9 mouse cellular contexts compared by ENCODE assay signal in genomic region chr17:24461580-24461979, GRCm38 (mm10). TPM values are rescaled to one million over a fixed set of nuclear protein-coding genes. Genes with fewer than 3 reads are reported as not detected.
DNase-seq lines count a peak whose midpoint lies in the region; ATAC-seq and TF ChIP-seq lines count a peak whose summit lies in the region.
"Had no signal": no experiment of that assay in that cellular context is flagged by ENCODE, and none has a peak within 500 bp of the region (broad histone marks: within the 10 kb centered on the region; RNA-seq: fewer than 3 reads in every experiment).

No protein-coding gene starts in this region.

- intact Hi-C loops in heart, postnatal 25 days (cut with DNase I), result no loop called here

- DNase-seq in CD4-positive helper T cell, adult 2 months (ENCODE audit: low read depth, low spot score), result peak; percentile 67
- DNase-seq in T-cell, adult 2 months (ENCODE audit: low spot score), result peak; percentile 42
- DNase-seq in liver, embryonic 11.5 days (ENCODE audit: low spot score), result no peak
- DNase-seq in ovary, postnatal 14 days (ENCODE audit: low spot score), result no peak
- no peak for DNase-seq in heart, postnatal 25 days (ENCODE audit: low spot score)

- no peaks in the 10 kb centered on the region for H3K36me3 ChIP-seq in intestine, postnatal 0 days (ENCODE audit: control insufficient read depth, insufficient read depth)
- H3K36me3 ChIP-seq in intestine, embryonic 15.5 days, result no peaks in the 10 kb centered on the region
- H3K36me3 ChIP-seq in liver, embryonic 11.5 days (ENCODE audit: control insufficient read depth, insufficient read depth, low read length), result no peaks in the 10 kb centered on the region
- no peaks in the 10 kb centered on the region for H3K36me3 ChIP-seq in forebrain, embryonic 12.5 days (replicated peaks)
- H3K36me3 ChIP-seq: limb, embryonic 13.5 days had no signal

- no peaks in the 10 kb centered on the region for H3K4me1 ChIP-seq in intestine, postnatal 0 days (replicated peaks; ENCODE audit: control insufficient read depth, insufficient read depth, low read length)
- no peaks in the 10 kb centered on the region for H3K4me1 ChIP-seq in intestine, embryonic 15.5 days (replicated peaks)
- no peaks in the 10 kb centered on the region for H3K4me1 ChIP-seq in liver, embryonic 11.5 days (replicated peaks; ENCODE audit: control insufficient read depth, insufficient read depth, low read length)
- no peaks in the 10 kb centered on the region for H3K4me1 ChIP-seq in forebrain, embryonic 12.5 days
- H3K4me1 ChIP-seq: limb, embryonic 13.5 days had no signal

- ATAC-seq in intestine, postnatal 0 days, result peak; percentile 46; the same call in 1 of the 2 replicates
- no peak for ATAC-seq in intestine, embryonic 15.5 days
- 0 out of 2 replicates have a peak, but pooled peaks have one; percentile 47 for ATAC-seq in liver, embryonic 11.5 days (replicated peaks; ENCODE audit: low FRiP score)
- ATAC-seq in forebrain, embryonic 12.5 days (ENCODE audit: low FRiP score), result no peak

- H3K4me3 ChIP-seq in intestine, postnatal 0 days (ENCODE audit: low read depth, low read length), result no peak overlapping the region
- no peak overlapping the region for H3K4me3 ChIP-seq in intestine, embryonic 15.5 days (replicated peaks)
- H3K4me3 ChIP-seq in liver, embryonic 11.5 days (ENCODE audit: low read depth, low read length), result no peak overlapping the region
- no peak overlapping the region for H3K4me3 ChIP-seq in forebrain, embryonic 12.5 days (replicated peaks)
- H3K4me3 ChIP-seq: limb, embryonic 13.5 days had no signal

- WGBS in intestine, postnatal 0 days, result 71% methylated on average over 2 of the region's 2 CpGs
- 72% methylated on average over 2 of the region's 2 CpGs for WGBS in intestine, embryonic 15.5 days
- WGBS in liver, embryonic 11.5 days, result 59% methylated on average over 2 of the region's 2 CpGs
- WGBS in forebrain, embryonic 12.5 days, result 60% methylated on average over 2 of the region's 2 CpGs

- H3K9me3 ChIP-seq in intestine, postnatal 0 days (ENCODE audit: control insufficient read depth), result no peaks in the 10 kb centered on the region
- no peaks in the 10 kb centered on the region for H3K9me3 ChIP-seq in intestine, embryonic 15.5 days
- H3K9me3 ChIP-seq in liver, embryonic 11.5 days (ENCODE audit: control insufficient read depth, low read length), result no peaks in the 10 kb centered on the region
- no peaks in the 10 kb centered on the region for H3K9me3 ChIP-seq in forebrain, embryonic 12.5 days
- H3K9me3 ChIP-seq: limb, embryonic 13.5 days had no signal

- H3K27me3 ChIP-seq in intestine, postnatal 0 days (replicated peaks; ENCODE audit: control insufficient read depth, insufficient read depth, low read length), result no peaks in the 10 kb centered on the region
- H3K27me3 ChIP-seq in intestine, embryonic 15.5 days (replicated peaks), result no peaks in the 10 kb centered on the region
- H3K27me3 ChIP-seq in liver, embryonic 11.5 days (replicated peaks; ENCODE audit: control insufficient read depth, insufficient read depth, low read length), result no peaks in the 10 kb centered on the region
- no peaks in the 10 kb centered on the region for H3K27me3 ChIP-seq in forebrain, embryonic 12.5 days
- H3K27me3 ChIP-seq: limb, embryonic 13.5 days had no signal

- H3K9ac ChIP-seq in intestine, postnatal 0 days (ENCODE audit: low read depth, low read length), result no peak overlapping the region
- H3K9ac ChIP-seq in intestine, embryonic 15.5 days, result no peak overlapping the region
- no peak overlapping the region for H3K9ac ChIP-seq in liver, embryonic 11.5 days (ENCODE audit: low read depth, low read length)
- no peak overlapping the region for H3K9ac ChIP-seq in forebrain, embryonic 12.5 days
- H3K9ac ChIP-seq: limb, embryonic 13.5 days had no signal

- no peak overlapping the region for H3K4me2 ChIP-seq in intestine, postnatal 0 days (replicated peaks; ENCODE audit: low read depth)
- no peak overlapping the region for H3K4me2 ChIP-seq in intestine, embryonic 15.5 days (replicated peaks)
- H3K4me2 ChIP-seq in liver, embryonic 11.5 days, result no peak overlapping the region
- no peak overlapping the region for H3K4me2 ChIP-seq in forebrain, embryonic 12.5 days
- H3K4me2 ChIP-seq: limb, embryonic 13.5 days had no signal

- H3K27ac ChIP-seq in intestine, postnatal 0 days (ENCODE audit: low read depth, low read length), result no peak overlapping the region
- no peak overlapping the region for H3K27ac ChIP-seq in intestine, embryonic 15.5 days
- H3K27ac ChIP-seq in liver, embryonic 11.5 days (ENCODE audit: low read depth, low read length), result no peak overlapping the region
- H3K27ac ChIP-seq in forebrain, embryonic 12.5 days, result no peak overlapping the region
- H3K27ac ChIP-seq: limb, embryonic 13.5 days had no signal

- peak; percentile 73 for TF ChIP-seq CTCF in intestine, postnatal 0 days (IDR thresholded peaks at IDR 0.05; ENCODE audit: low read depth)

RNA-seq across cellular contexts. Expression of gene E4f1, which starts 8.5 kb away (rescaled TPM):
- 5.0 and 5.2 TPM in 2 replicates for polyA plus RNA-seq in intestine, postnatal 0 days (2015; fragmentation: Nextera tagmentation; extraction: Ambion mirVana)
- polyA plus RNA-seq in intestine, embryonic 15.5 days (2015; fragmentation: Nextera tagmentation; extraction: Ambion mirVana), result 23.0 and 29.3 TPM in 2 replicates
- polyA plus RNA-seq in liver, embryonic 11.5 days (2014; fragmentation: Nextera tagmentation; extraction: Ambion mirVana), result 20.0 and 23.5 TPM in 2 replicates
- 34.1 and 37.1 TPM in 2 replicates for polyA plus RNA-seq in forebrain, embryonic 12.5 days (2016; fragmentation: Nextera tagmentation; extraction: Ambion mirVana)
- 10 to 100 TPM; 11.1 to 11.4 TPM for total RNA-seq in heart, postnatal 25 days (2021)

RNA-seq across cellular contexts. Expression of gene Pgp, which starts 8.6 kb away (rescaled TPM):
- polyA plus RNA-seq in intestine, postnatal 0 days (2015; fragmentation: Nextera tagmentation; extraction: Ambion mirVana), result 64.5 and 69.4 TPM in 2 replicates
- 79.9 and 80.6 TPM in 2 replicates for polyA plus RNA-seq in intestine, embryonic 15.5 days (2015; fragmentation: Nextera tagmentation; extraction: Ambion mirVana)
- 119 and 123 TPM in 2 replicates for polyA plus RNA-seq in liver, embryonic 11.5 days (2014; fragmentation: Nextera tagmentation; extraction: Ambion mirVana)
- 59.3 and 60.3 TPM in 2 replicates for polyA plus RNA-seq in forebrain, embryonic 12.5 days (2016; fragmentation: Nextera tagmentation; extraction: Ambion mirVana)
- 10 to 100 TPM; 42.3 to 43.3 TPM for total RNA-seq in heart, postnatal 25 days (2021)

RNA-seq across cellular contexts. Expression of gene Bricd5, which starts 12.1 kb away (rescaled TPM):
- polyA plus RNA-seq in intestine, postnatal 0 days (2015; fragmentation: Nextera tagmentation; extraction: Ambion mirVana), result not detected in 2 replicates
- polyA plus RNA-seq in intestine, embryonic 15.5 days (2015; fragmentation: Nextera tagmentation; extraction: Ambion mirVana), result 0.40 and 0.68 TPM in 2 replicates
- polyA plus RNA-seq in liver, embryonic 11.5 days (2014; fragmentation: Nextera tagmentation; extraction: Ambion mirVana), result 0.25 and 0.26 TPM in 2 replicates
- polyA plus RNA-seq in forebrain, embryonic 12.5 days (2016; fragmentation: Nextera tagmentation; extraction: Ambion mirVana), result not detected in 2 replicates
- total RNA-seq in heart, postnatal 25 days (2021), result not detected
- polyA plus RNA-seq: limb, embryonic 13.5 days had no signal

RNA-seq across cellular contexts. Expression of gene Mlst8, which starts 17.3 kb away (rescaled TPM):
- 11.9 and 12.9 TPM in 2 replicates for polyA plus RNA-seq in intestine, postnatal 0 days (2015; fragmentation: Nextera tagmentation; extraction: Ambion mirVana)
- polyA plus RNA-seq in intestine, embryonic 15.5 days (2015; fragmentation: Nextera tagmentation; extraction: Ambion mirVana), result 25.2 and 27.3 TPM in 2 replicates
- polyA plus RNA-seq in liver, embryonic 11.5 days (2014; fragmentation: Nextera tagmentation; extraction: Ambion mirVana), result 22.3 TPM in 2 replicates
- 34.4 and 37.9 TPM in 2 replicates for polyA plus RNA-seq in forebrain, embryonic 12.5 days (2016; fragmentation: Nextera tagmentation; extraction: Ambion mirVana)
- 10 to 100 TPM in 1 of 2 experiments, 1 to 10 TPM in 1; 9.4 to 11.3 TPM for total RNA-seq in heart, postnatal 25 days (2021)

RNA-seq across cellular contexts. Expression of gene Dnase1l2, which starts 18.7 kb away (rescaled TPM):
- 0.73 and 0.80 TPM in 2 replicates for polyA plus RNA-seq in intestine, postnatal 0 days (2015; fragmentation: Nextera tagmentation; extraction: Ambion mirVana)
- polyA plus RNA-seq in intestine, embryonic 15.5 days (2015; fragmentation: Nextera tagmentation; extraction: Ambion mirVana), result 1.4 and 2.1 TPM in 2 replicates
- 1.1 and 1.3 TPM in 2 replicates for polyA plus RNA-seq in liver, embryonic 11.5 days (2014; fragmentation: Nextera tagmentation; extraction: Ambion mirVana)
- polyA plus RNA-seq in forebrain, embryonic 12.5 days (2016; fragmentation: Nextera tagmentation; extraction: Ambion mirVana), result 4.9 and 5.1 TPM in 2 replicates
- total RNA-seq in heart, postnatal 25 days (2021), result 1 to 10 TPM in 1 of 2 experiments, under 1 TPM in 1; 0.78 to 1.2 TPM

Comparison
In these comparisons a context has a peak if more than half of its experiments do, and no peak if none do; other contexts are left out.
1. ATAC-seq: peak in intestine, postnatal 0 days (single experiment) and liver, embryonic 11.5 days (single experiment); none in intestine, embryonic 15.5 days (single experiment) and forebrain, embryonic 12.5 days (single experiment).
2. DNase-seq: peak in CD4-positive helper T cell, adult 2 months (single experiment) and T-cell, adult 2 months (single experiment); none in liver, embryonic 11.5 days (single experiment), ovary, postnatal 14 days (single experiment) and heart, postnatal 25 days (single experiment).